Mouse (Mus musculus): ENCODE results near the gene Tubgcp6.

DNA sequence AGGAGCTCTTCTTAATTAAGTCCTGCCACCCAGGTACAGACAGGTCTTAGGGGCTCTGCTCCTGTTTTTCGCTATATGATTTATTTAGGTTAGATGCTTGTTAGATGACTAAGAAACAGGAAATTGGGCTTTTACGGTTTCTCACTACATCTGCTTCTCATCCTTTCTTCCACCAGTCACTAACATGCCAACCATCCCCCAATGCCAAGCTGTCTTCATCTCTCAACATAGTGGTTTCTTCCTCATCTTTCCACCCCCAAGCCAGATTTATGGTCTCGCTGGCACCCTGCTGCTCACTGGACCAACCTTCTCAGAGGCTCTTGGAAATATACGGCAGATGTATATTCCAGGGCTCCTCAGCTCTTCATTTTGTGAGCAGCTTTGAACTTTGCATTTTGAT is 32.2 kb downstream of the Tubgcp6 start:
- TF ChIP-seq EP300 (IDR thresholded peaks at IDR 0.05; ENCODE audit: low read depth) (no peak), CTCF (IDR thresholded peaks at IDR 0.05; ENCODE audit: low read depth) (no peak)

All from liver, embryonic 14.5 days (tissue).